17 mouse cellular contexts compared by ENCODE assay signal in the genomic region with DNA sequence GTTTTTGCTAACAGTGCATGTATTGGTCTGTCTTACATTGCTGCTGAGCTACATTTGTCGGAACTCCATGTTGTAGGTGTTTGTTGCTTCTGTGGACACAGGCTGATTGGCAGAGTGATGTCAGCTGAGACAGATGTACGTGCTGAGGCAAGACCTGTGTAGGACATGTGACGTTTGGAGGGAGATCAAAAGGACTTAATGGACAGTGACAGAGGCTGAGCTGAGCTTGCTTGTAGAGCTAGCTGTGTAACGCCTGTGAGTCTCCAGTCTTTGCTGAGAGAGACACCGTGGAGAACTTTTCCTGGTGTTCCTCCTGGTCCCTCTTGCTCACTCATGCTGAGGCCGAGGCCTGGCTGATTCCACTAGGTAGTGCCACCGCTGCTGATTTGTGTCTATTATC.
DNase-seq lines count a peak whose midpoint lies in the region; TF ChIP-seq lines count a peak whose summit lies in the region.
"Had no signal": no experiment of that assay in that cellular context is flagged by ENCODE, and none has a peak within 500 bp of the region (broad histone marks: within the 10 kb centered on the region; RNA-seq: fewer than 3 reads in every experiment).

No protein-coding gene starts in this region.

- no peaks in the 10 kb centered on the region for H3K36me3 ChIP-seq in heart, embryonic 10.5 days
- H3K36me3 ChIP-seq in heart, adult 2 months (ENCODE audit: control insufficient read depth, insufficient read depth, low read length) = no peaks in the 10 kb centered on the region
- H3K36me3 ChIP-seq: G1E had no signal

- no peaks in the 10 kb centered on the region for H3K27me3 ChIP-seq in heart, embryonic 10.5 days (ENCODE audit: insufficient read depth, poor library complexity, severe bottlenecking)
- H3K27me3 ChIP-seq in heart, adult 2 months (ENCODE audit: control insufficient read depth, insufficient read depth, low read length) = no peaks in the 10 kb centered on the region
- H3K27me3 ChIP-seq: CH12.LX, Patski had no signal

- WGBS in heart, embryonic 10.5 days = 83% methylated on average over 7 of the region's 7 CpGs
- WGBS in heart, adult 2 months = 88% methylated on average over 7 of the region's 7 CpGs

- H3K9ac ChIP-seq in heart, adult 2 months (ENCODE audit: low read depth, low read length) = no peak overlapping the region

- no peak overlapping the region for H3K27ac ChIP-seq in heart, embryonic 10.5 days
- no peak overlapping the region for H3K27ac ChIP-seq in heart, adult 2 months

- intact Hi-C loops in heart, adult 2 months (cut with DNase I) = no loop called here

- no peak for TF ChIP-seq EP300 in heart, adult 2 months (IDR thresholded peaks at IDR 0.05; ENCODE audit: insufficient read depth, low read depth, low read length)

- peak; percentile 71 for DNase-seq in heart, adult 11 months
- DNase-seq in heart, postnatal 4 days = no peak
- peak; percentile 63 for DNase-seq in heart, embryonic 10.5 days (ENCODE audit: low spot score)
- no peak for DNase-seq in heart, adult 2 months
- DNase-seq: adrenal gland, adult 2 months; adrenal gland, adult 8-10 months; adrenal gland, postnatal 10 days; adrenal gland, postnatal 14 days; adrenal gland, postnatal 25 days; adrenal gland, postnatal 36 days; B cell, adult 2 months; cerebellum, adult 11 months; cerebellum, adult 11-12 months; cerebellum, adult 18-20 months had no signal

- no peaks in the 10 kb centered on the region for H3K4me1 ChIP-seq in heart, embryonic 10.5 days
- no peaks in the 10 kb centered on the region for H3K4me1 ChIP-seq in heart, adult 2 months (ENCODE audit: control insufficient read depth, insufficient read depth, low read length)

- no peaks in the 10 kb centered on the region for H3K79me2 ChIP-seq in heart, adult 2 months (replicated peaks; ENCODE audit: control insufficient read depth, insufficient read depth, low read length)

- H3K4me3 ChIP-seq in heart, embryonic 10.5 days = no peak overlapping the region
- no peak overlapping the region for H3K4me3 ChIP-seq in heart, adult 2 months

- no peak for TF ChIP-seq CTCF in heart, adult 2 months (IDR thresholded peaks at IDR 0.05)

- H3K9me3 ChIP-seq in heart, embryonic 10.5 days = no peaks in the 10 kb centered on the region

- TF ChIP-seq POLR2A in heart, adult 2 months (IDR thresholded peaks at IDR 0.05; ENCODE audit: insufficient read depth, low read depth, low read length) = no peak

Comparison
In these comparisons a context has a peak if more than half of its experiments do, and no peak if none do; other contexts are left out.
1. DNase-seq: peak in heart, adult 11 months (single experiment) and heart, embryonic 10.5 days (single experiment); none in heart, postnatal 4 days (single experiment) and heart, adult 2 months (0 of 2).